Mouse (Mus musculus): Measurements from ENCODE around the gene Xxylt1.

DNA sequence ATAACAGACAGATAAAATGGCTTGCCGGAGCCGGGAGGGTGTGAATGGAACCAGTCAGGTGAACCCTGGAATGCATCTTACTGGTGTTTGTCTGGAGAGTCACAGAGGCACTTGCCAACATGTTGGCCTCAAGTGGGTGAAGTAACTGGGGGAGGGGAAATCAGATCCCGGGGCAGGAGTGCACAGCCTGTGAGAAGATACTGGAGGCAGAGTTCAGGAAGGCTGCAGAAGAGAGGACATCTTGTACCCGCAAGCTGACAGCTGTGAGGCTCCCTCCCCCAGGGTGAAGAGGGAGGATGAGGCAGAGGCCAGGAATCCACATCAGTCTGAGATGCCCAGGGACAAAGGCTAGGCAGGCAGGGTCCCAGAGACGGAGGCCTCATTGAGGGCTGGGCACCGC is 116.8 kb downstream of the Xxylt1 start:
- TF ChIP-seq ZC3H11A (IDR thresholded peaks at IDR 0.05; ENCODE audit: low read depth, low read length) (no peak), POLR2A (IDR thresholded peaks at IDR 0.05; ENCODE audit: control insufficient read depth in 1 of 2, insufficient read depth in 1 of 2, low read depth in 1 of 2, low read length in 2 of 2, poor library complexity in 1 of 2) (no peak), BHLHE40 (IDR thresholded peaks at IDR 0.05; ENCODE audit: borderline replicate concordance, low read depth, low read length) (no peak), MYC (IDR thresholded peaks at IDR 0.05; ENCODE audit: low read depth, low read length) (no peak), MAX (IDR thresholded peaks at IDR 0.05; ENCODE audit: low read length) (no peak), MEF2A (IDR thresholded peaks at IDR 0.05; ENCODE audit: extremely low read depth, insufficient replicate concordance, low read depth, low read length, poor library complexity, severe bottlenecking) (no peak), EP300 (IDR thresholded peaks at IDR 0.05; ENCODE audit: low read depth in 1 of 2, low read length in 2 of 2) (no peak), HCFC1 (IDR thresholded peaks at IDR 0.05; ENCODE audit: low read depth, low read length) (no peak), CTCF (IDR thresholded peaks at IDR 0.05 in 2 of 3, conservative IDR thresholded peaks at IDR 0.05 in 1 of 3; ENCODE audit: control insufficient read depth in 1 of 3, insufficient read depth in 1 of 3, low read depth in 2 of 3, low read length in 3 of 3, poor library complexity in 1 of 3, severe bottlenecking in 1 of 3) (no peak), CHD1 (IDR thresholded peaks at IDR 0.05; ENCODE audit: low read depth, low read length) (no peak), TCF12 (IDR thresholded peaks at IDR 0.05; ENCODE audit: low read depth, low read length) (no peak)

All from MEL (cell line).